Mouse (Mus musculus) intestine, embryonic 16.5 days (tissue): ENCODE data around the gene H2-Eb2. TPM values are rescaled to one million over a fixed set of nuclear protein-coding genes. Genes with fewer than 3 reads are reported as not detected.
A peak's percentile ranks its signal among the peaks of the same experiment; 100 is the strongest.

Experiments used
- ATAC-seq: fragments of 200-750 bp; cut with Nextera tagmentation; 2 replicates; pipeline ENCODE4 v1.8.0; 2017; ENCODE audit warnings: moderate TSS enrichment, moderate library complexity
- H3K27ac ChIP-seq: fragments of 300-500 bp; sonication (generic); 2 replicates; pipeline ENCODE4 v1.5.1; 2014; ENCODE audit warnings: mild to moderate bottlenecking, low read length
- H3K27me3 ChIP-seq: fragments of 300-500 bp; sonication (generic); replicated peaks from 2 replicates; pipeline ENCODE4 v1.6.1; 2014; ENCODE audit warnings: low read length, control low read depth, mixed read lengths; ENCODE audit not compliant: control insufficient read depth, insufficient read depth
- H3K36me3 ChIP-seq: fragments of 300-500 bp; sonication (generic); 2 replicates; pipeline ENCODE4 v1.6.1; 2014; ENCODE audit warnings: low read length, control low read depth; ENCODE audit not compliant: control insufficient read depth, insufficient read depth
- H3K4me1 ChIP-seq: fragments of 300-500 bp; sonication (generic); 2 replicates; pipeline ENCODE4 v1.6.1; 2014; ENCODE audit warnings: low read length, control low read depth, mixed read lengths; ENCODE audit not compliant: control insufficient read depth, insufficient read depth
- H3K4me2 ChIP-seq: fragments of 300-500 bp; sonication (generic); 2 replicates; pipeline ENCODE4 v1.6.1; 2014; ENCODE audit warnings: low read depth, low read length, control low read depth
- H3K4me3 ChIP-seq: fragments of 300-500 bp; sonication (generic); 2 replicates; pipeline ENCODE4 v1.5.1; 2014; ENCODE audit warnings: mild to moderate bottlenecking, low read length
- H3K9ac ChIP-seq: fragments of 300-500 bp; sonication (generic); 2 replicates; pipeline ENCODE4 v1.6.1; 2014; ENCODE audit warnings: low read depth, low read length
- H3K9me3 ChIP-seq: fragments of 300-500 bp; sonication (generic); 2 replicates; pipeline ENCODE4 v1.6.1; 2016; ENCODE audit warnings: low read length, control low read depth; ENCODE audit not compliant: control insufficient read depth
- WGBS: fragments of 180-500 bp; shearing (Covaris S2); extraction: QIAGEN DNeasy Blood & Tissue Kit; methylation state at CpG from one replicate; pipeline ENCODE4 v1.1.7; 2014; 5-methylcytosine and 5-hydroxymethylcytosine counted together
- polyA plus RNA-seq: library from polyadenylated mRNA; unstranded; fragments of >200 nt; fragmentation: Nextera tagmentation; extraction: Ambion mirVana; gene quantifications from 2 replicates; pipeline ENCODE4 v1.2.1, GENCODE M21; 2015

Gene H2-Eb2
- polyA plus RNA-seq, 1 experiment from 2014 or later, result not detected

DNA sequence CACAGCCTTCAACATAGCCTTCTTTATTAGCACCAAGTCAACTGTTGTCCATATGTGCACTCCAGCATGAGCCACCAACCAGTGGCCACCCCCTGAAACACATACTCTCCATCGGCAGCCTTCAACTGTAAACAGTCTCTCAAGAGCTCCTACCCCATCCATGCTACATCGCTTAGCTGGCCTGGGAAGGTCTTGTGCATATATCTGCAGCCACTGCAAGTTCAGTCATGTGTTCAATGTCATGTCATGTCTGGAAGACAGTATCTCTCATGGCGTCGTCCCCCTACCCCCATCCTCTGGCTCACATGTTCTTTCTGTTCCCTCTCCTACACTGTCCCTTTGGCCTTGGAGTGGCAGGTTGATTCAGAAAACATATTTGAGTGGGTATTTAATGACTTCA is 19.4 kb downstream of the H2-Eb2 start:
- Histone ChIP-seq H3K4me3 (no peak overlapping the region), H3K4me1 (no peaks in the 10 kb centered on the region), H3K36me3 (no peaks in the 10 kb centered on the region), H3K9me3 (no peaks in the 10 kb centered on the region), H3K27ac (no peak overlapping the region), H3K4me2 (no peak overlapping the region), H3K9ac (no peak overlapping the region), H3K27me3 (no peaks in the 10 kb centered on the region; the same call in 1 of the 2 replicates)
- ATAC-seq, result no peak
- WGBS, result 83% methylated on average over 4 of the region's 4 CpGs

DNA sequence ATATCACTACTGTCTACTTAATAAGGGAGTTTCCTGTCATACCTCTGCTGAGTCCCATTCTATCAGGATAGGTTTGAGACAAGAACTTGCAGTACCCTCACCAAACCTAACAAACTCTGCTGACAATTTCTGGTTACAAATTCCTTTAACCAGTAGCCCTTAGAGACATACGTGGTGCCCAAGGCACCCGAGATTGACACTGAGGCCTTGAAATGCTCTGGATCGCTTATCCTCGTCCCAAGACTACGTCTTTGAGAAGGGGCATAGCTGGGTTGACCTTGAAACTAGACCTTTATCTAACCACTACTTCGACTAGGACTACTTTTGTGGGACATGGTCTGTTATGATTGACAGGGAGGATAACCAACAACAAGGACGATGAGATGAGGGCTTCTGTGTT is 20.0 kb downstream of the H2-Eb2 start:
- 85% methylated on average over 7 of the region's 7 CpGs for WGBS
- Histone ChIP-seq H3K36me3 (no peaks in the 10 kb centered on the region), H3K27me3 (no peaks in the 10 kb centered on the region; the same call in none of the 2 replicates), H3K4me3 (no peak overlapping the region), H3K4me2 (no peak overlapping the region), H3K9ac (no peak overlapping the region), H3K27ac (no peak overlapping the region), H3K4me1 (no peaks in the 10 kb centered on the region), H3K9me3 (no peaks in the 10 kb centered on the region)
- no peak for ATAC-seq

DNA sequence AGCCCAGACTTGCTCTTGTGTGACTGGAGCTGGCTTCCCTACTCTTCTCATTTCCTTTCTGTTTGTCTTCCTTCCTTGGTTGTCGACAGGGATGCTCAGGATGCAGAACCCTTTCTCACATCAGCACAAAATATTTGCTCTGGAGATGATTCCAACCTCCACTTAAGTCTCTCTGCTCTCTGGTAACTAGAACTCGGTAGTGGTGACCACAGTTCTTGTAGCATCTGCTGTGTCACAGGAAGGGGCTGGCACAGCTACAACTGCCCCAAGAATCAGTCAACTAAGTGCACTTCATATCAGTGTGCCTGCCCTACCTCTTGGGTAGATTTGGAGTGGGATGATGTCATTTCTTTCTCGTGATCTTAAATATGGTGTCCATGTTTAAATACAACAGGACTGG is 20.6 kb downstream of the H2-Eb2 start:
- no peak for ATAC-seq
- Histone ChIP-seq H3K9ac (no peak overlapping the region), H3K27ac (no peak overlapping the region), H3K4me1 (no peaks in the 10 kb centered on the region), H3K36me3 (no peaks in the 10 kb centered on the region), H3K4me3 (no peak overlapping the region), H3K4me2 (no peak overlapping the region), H3K27me3 (no peaks in the 10 kb centered on the region; the same call in none of the 2 replicates), H3K9me3 (no peaks in the 10 kb centered on the region)
- WGBS, result 74% methylated on average over 3 of the region's 3 CpGs

DNA sequence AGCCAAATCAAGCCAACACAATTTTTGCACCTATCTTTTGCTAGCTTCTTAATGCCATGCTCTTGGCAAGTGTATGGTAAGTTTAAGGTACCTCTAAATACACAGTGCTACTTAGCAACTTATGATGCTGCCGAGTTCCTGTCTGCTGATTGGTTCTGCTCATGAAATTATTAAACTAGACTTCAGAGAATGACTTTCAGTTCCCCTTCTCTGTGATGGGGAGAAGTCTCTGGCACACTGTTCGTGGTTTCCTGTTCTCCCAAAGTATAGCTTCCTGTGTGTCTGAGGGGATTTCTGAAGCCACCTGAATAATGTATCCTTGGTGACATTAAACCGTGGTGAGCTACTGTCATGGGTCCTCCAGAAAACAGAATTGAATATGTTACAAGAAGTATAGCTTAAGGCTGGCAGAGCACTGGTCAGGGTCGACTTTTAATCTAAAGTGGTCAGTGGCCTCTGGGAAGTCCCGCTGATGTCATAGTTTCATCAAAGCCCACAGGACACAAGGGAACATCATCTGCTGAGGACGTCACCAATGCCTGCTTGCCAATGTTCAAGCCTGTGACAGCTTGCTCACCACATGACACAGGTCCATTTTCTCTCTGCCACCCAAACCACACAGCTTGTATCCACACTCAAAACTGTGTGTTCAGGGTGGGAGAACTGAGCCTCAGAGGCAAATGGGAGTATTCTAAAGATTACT is 22.3 kb downstream of the H2-Eb2 start:
- 67% methylated on average over 6 of the region's 6 CpGs for WGBS
- Histone ChIP-seq H3K36me3 (no peaks in the 10 kb centered on the region), H3K27me3 (no peaks in the 10 kb centered on the region; the same call in none of the 2 replicates), H3K9ac (no peak overlapping the region), H3K9me3 (no peaks in the 10 kb centered on the region), H3K4me1 (no peaks in the 10 kb centered on the region), H3K4me2 (no peak overlapping the region), H3K27ac (no peak overlapping the region), H3K4me3 (no peak overlapping the region)
- ATAC-seq, result no peak

DNA sequence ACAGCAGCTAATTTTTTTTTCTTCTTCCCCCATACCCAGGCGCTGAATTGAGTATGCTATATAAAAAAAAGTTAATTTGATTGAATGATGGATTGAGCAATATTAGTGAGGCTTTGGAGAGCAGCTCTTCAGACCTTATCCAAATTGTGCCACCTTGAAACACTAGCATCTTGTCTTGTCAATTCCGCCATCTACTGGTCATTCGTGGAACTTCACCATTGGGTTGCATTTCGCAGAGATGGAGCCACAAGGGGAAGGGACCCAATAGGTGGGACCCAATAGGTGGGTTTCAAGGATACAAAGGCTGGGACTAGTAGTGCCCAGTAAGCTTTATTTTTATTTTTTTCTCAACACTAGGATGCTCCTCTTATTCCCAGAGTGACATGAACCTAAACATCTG is 24.0 kb downstream of the H2-Eb2 start:
- no peak overlapping the region for H3K9ac ChIP-seq
- H3K27me3 ChIP-seq, result no peaks in the 10 kb centered on the region; the same call in none of the 2 replicates
- H3K4me2 ChIP-seq, result no peak overlapping the region
- no peaks in the 10 kb centered on the region for H3K9me3 ChIP-seq
- no peak overlapping the region for H3K4me3 ChIP-seq
- no peak overlapping the region for H3K27ac ChIP-seq
- H3K4me1 ChIP-seq, result no peaks in the 10 kb centered on the region
- WGBS, result 6% methylated on average over 4 of the region's 4 CpGs
- no peak for ATAC-seq
- H3K36me3 ChIP-seq, result no peaks in the 10 kb centered on the region

DNA sequence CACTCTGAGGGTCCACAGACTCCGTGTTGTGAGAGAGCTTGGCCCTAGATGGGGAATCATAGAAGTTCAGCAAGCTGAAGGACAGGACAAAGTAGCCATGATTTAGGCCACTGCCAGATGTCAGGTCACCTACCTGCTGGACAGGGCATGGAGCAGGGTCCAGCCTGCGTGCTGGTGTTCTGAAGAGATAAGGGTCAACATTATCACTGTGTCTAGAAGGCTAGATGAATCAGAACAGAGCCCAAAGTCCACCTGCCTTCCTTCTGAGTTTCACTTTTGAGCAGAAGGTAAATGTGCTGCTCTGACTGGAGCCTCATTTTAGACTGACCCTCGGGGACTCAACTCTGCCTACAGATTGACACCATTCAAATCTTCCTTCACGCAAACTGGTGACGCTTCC is 29.1 kb downstream of the H2-Eb2 start, which contains the start of gene Btnl2:
Gene Btnl2, plus strand, starts transcription at position 284 of the 400 bp plus-strand sequence.
- 78% methylated on average over 5 of the region's 5 CpGs for WGBS
- H3K36me3 ChIP-seq, result no peaks in the 10 kb centered on the region
- H3K4me3 ChIP-seq, result no peak within 1 kb of the TSS
- no peaks in the 10 kb centered on the region; the same call in none of the 2 replicates for H3K27me3 ChIP-seq
- H3K27ac ChIP-seq, result peak within 1 kb of the TSS; percentile 61
- peak within 1 kb of the TSS; percentile 25; the same call in 1 of the 2 replicates for H3K4me2 ChIP-seq
- no peak within 1 kb of the TSS for H3K9ac ChIP-seq
- H3K9me3 ChIP-seq, result no peaks in the 10 kb centered on the region
- ATAC-seq, result peak; percentile 89
- H3K4me1 ChIP-seq, result no peaks in the 10 kb centered on the region

DNA sequence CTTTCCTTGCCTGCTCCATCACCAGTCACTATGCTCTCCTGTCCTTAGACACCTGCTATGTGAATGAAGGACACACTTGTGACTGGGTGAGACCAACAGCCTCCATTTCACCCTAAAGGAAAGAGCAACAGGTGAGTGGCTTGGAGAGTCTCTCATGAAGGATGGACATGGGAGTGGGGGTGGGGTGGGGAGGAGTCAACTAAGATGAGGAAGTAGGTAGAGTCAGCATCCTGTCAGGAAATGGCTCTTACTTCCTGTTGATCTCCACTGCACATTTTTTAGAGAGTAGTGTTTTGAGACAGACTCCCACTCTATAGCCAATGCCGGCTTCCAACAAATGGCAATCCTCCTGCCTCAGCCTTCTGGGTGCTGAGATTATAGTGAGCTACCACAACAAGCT is 29.5 kb downstream of the H2-Eb2 start:
- H3K9ac ChIP-seq, result no peak overlapping the region
- no peak overlapping the region for H3K4me3 ChIP-seq
- peak; percentile 63 for ATAC-seq
- H3K4me1 ChIP-seq, result no peaks in the 10 kb centered on the region
- peak overlapping the region; percentile 61 for H3K27ac ChIP-seq
- WGBS, result 96% methylated on average over 1 of the region's 1 CpGs
- peak overlapping the region; percentile 25; the same call in 1 of the 2 replicates for H3K4me2 ChIP-seq
- H3K36me3 ChIP-seq, result no peaks in the 10 kb centered on the region
- no peaks in the 10 kb centered on the region for H3K9me3 ChIP-seq
- H3K27me3 ChIP-seq, result no peaks in the 10 kb centered on the region; the same call in 1 of the 2 replicates

DNA sequence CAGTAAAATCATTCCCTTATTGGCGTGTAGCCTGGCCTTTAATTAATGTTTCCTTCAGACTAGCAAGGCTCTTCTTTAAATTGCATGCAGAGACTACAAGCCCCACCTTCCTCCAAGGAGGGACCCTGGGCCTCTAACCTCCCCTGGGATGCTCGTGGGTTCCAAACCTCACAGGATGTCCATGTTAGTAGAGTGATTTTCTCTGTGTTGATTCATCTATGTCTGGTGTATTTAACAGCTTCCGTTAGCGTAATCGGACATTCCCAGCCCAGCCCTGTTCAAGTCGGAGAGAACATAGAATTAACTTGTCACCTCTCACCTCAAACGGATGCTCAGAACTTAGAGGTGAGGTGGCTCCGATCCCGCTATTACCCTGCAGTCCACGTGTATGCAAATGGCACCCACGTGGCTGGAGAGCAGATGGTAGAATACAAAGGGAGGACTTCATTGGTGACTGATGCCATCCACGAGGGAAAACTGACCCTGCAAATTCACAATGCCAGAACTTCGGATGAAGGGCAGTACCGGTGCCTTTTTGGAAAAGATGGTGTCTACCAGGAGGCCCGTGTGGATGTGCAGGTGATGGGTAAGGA is 37.6 kb downstream of the H2-Eb2 start:
- Histone ChIP-seq H3K27me3 (no peaks in the 10 kb centered on the region), H3K4me1 (no peaks in the 10 kb centered on the region), H3K27ac (no peak overlapping the region), H3K9me3 (no peaks in the 10 kb centered on the region), H3K4me3 (no peak overlapping the region), H3K4me2 (no peak overlapping the region), H3K9ac (no peak overlapping the region), H3K36me3 (no peaks in the 10 kb centered on the region)
- ATAC-seq, result no peak
- WGBS, result 82% methylated on average over 15 of the region's 15 CpGs

DNA sequence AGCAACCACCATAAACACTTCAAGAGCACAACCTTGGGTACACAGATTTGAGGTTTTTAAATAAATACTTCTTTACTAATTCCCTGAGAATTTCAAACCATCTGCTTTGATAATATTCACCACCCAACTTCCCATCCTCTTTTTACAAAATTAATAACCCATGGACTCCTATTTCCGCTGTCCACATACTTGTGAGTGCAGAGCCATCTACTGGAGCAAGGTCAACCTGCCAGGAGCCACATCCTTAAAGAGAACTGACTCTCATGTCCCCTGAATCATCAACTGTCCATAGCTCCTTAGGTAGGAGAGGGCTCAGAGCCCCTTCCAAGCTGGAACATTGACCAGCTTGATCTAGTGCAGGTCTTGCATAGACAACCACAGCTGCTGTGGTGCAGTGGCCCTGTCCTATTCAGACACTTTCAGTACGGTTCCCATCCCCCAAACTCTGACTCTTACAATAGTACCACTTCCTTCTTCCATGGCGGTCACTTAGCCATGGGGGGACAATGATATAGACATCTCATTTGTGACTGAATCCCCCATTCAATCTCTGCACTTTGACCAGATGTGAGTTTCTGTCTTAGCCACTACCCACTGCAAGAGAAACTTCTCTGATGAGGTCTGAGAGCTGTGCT is 38.3 kb downstream of the H2-Eb2 start:
- no peak for ATAC-seq
- H3K4me1 ChIP-seq, result no peaks in the 10 kb centered on the region
- no peak overlapping the region for H3K9ac ChIP-seq
- no peak overlapping the region for H3K4me2 ChIP-seq
- no peaks in the 10 kb centered on the region for H3K9me3 ChIP-seq
- no peaks in the 10 kb centered on the region for H3K36me3 ChIP-seq
- H3K4me3 ChIP-seq, result no peak overlapping the region
- 86% methylated on average over 3 of the region's 3 CpGs for whole genome bisulfite sequencing
- H3K27ac ChIP-seq, result no peak overlapping the region
- H3K27me3 ChIP-seq, result no peaks in the 10 kb centered on the region
